Mouse (Mus musculus): ENCODE results near the gene Ankrd49.

GRCm38 (mm10) chr9:14821396-14821795, 36.7 kb upstream of the Ankrd49 start:
- TF ChIP-seq GATA1 (IDR thresholded peaks at IDR 0.05; ENCODE audit: low read length) (no peak), TAL1 (IDR thresholded peaks at IDR 0.05; ENCODE audit: low read length) (no peak)
